Mouse (Mus musculus) lung, embryonic 15.5 days (tissue): ENCODE results near the gene Cep152. TPM values are rescaled to one million over a fixed set of nuclear protein-coding genes. Genes with fewer than 3 reads are reported as not detected.

Experiments
- ATAC-seq: fragments of 200-750 bp; cut with Nextera tagmentation; 2 replicates; pipeline ENCODE4 v1.8.0; 2017; ENCODE audit warnings: moderate number of reproducible peaks, borderline replicate concordance; ENCODE audit not compliant: low FRiP score, low TSS enrichment; ENCODE audit errors: extremely low read depth
- H3K27ac ChIP-seq: fragments of 300-500 bp; sonication (generic); 2 replicates; pipeline ENCODE4 v1.5.1; 2015; ENCODE audit warnings: moderate library complexity, mild to moderate bottlenecking, inconsistent platforms
- H3K27me3 ChIP-seq: fragments of 300-500 bp; sonication (generic); 2 replicates; pipeline ENCODE4 v1.6.1; 2015; ENCODE audit warnings: inconsistent platforms
- H3K36me3 ChIP-seq: fragments of 300-500 bp; sonication (generic); 2 replicates; pipeline ENCODE4 v1.6.1; 2015; ENCODE audit warnings: inconsistent platforms
- H3K4me1 ChIP-seq: fragments of 300-500 bp; sonication (generic); 2 replicates; pipeline ENCODE4 v1.6.1; 2015; ENCODE audit warnings: inconsistent platforms
- H3K4me2 ChIP-seq: fragments of 300-500 bp; sonication (generic); 2 replicates; pipeline ENCODE4 v1.6.1; 2015; ENCODE audit warnings: inconsistent platforms, mild to moderate bottlenecking, moderate library complexity
- H3K4me3 ChIP-seq: fragments of 300-500 bp; sonication (generic); 2 replicates; pipeline ENCODE4 v1.5.1; 2015; ENCODE audit warnings: mild to moderate bottlenecking, inconsistent platforms
- H3K9ac ChIP-seq: fragments of 300-500 bp; sonication (generic); 2 replicates; pipeline ENCODE4 v1.6.1; 2015; ENCODE audit warnings: inconsistent platforms
- H3K9me3 ChIP-seq: fragments of 300-500 bp; sonication (generic); 2 replicates; pipeline ENCODE4 v1.6.1; 2016; ENCODE audit warnings: inconsistent platforms
- WGBS: fragments of 180-500 bp; shearing (Covaris S2); methylation state at CpG from one replicate; pipeline ENCODE4 v1.1.7; 2015; 5-methylcytosine and 5-hydroxymethylcytosine counted together
- polyA plus RNA-seq: library from polyadenylated mRNA; unstranded; fragments of >200 nt; fragmentation: Nextera tagmentation; extraction: Ambion mirVana; gene quantifications from 2 replicates; pipeline ENCODE4 v1.2.1, GENCODE M21; 2015

Gene Cep152
- polyA plus RNA-seq, 1 experiment from 2014 or later = 8.1 TPM

- no peaks in the 10 kb centered on the region for H3K36me3 ChIP-seq
- H3K9me3 ChIP-seq = no peaks in the 10 kb centered on the region
- H3K27ac ChIP-seq = no peak overlapping the region
- WGBS = 13% methylated on average over 10 of the region's 10 CpGs
- ATAC-seq = peak; percentile 74; the same call in 1 of the 2 replicates
- H3K4me1 ChIP-seq = peaks cover 9% of the 10 kb centered on the region; the same call in 1 of the 2 replicates
- H3K4me3 ChIP-seq = peak overlapping the region; percentile 33
- H3K9ac ChIP-seq = 0 out of 2 replicates have a peak overlapping the region, but pooled peaks have one; percentile 25
- peak overlapping the region; percentile 64 for H3K4me2 ChIP-seq
- H3K27me3 ChIP-seq = no peaks in the 10 kb centered on the region
Measured at GRCm38 (mm10) chr2:125659823-125660536, 35.1 kb upstream of the Cep152 start.

- no peaks in the 10 kb centered on the region for H3K9me3 ChIP-seq
- H3K4me2 ChIP-seq = no peak overlapping the region
- H3K27ac ChIP-seq = no peak overlapping the region
- 0 out of 2 replicates have a peak, but pooled peaks cover 3% of the 10 kb centered on the region for H3K4me1 ChIP-seq
- WGBS = 90% methylated on average over 9 of the region's 9 CpGs
- no peaks in the 10 kb centered on the region for H3K36me3 ChIP-seq
- H3K27me3 ChIP-seq = no peaks in the 10 kb centered on the region
- no peak overlapping the region for H3K9ac ChIP-seq
- no peak for ATAC-seq
- H3K4me3 ChIP-seq = no peak overlapping the region
Measured at GRCm38 (mm10) chr2:125655391-125655790, 30.5 kb upstream of the Cep152 start.

- H3K27ac ChIP-seq = no peak overlapping the region
- no peaks in the 10 kb centered on the region for H3K27me3 ChIP-seq
- H3K4me2 ChIP-seq = no peak overlapping the region
- H3K9me3 ChIP-seq = no peaks in the 10 kb centered on the region
- H3K9ac ChIP-seq = no peak overlapping the region
- ATAC-seq = no peak
- no peaks in the 10 kb centered on the region for H3K36me3 ChIP-seq
- H3K4me1 ChIP-seq = no peaks in the 10 kb centered on the region
- 92% methylated on average over 2 of the region's 2 CpGs for WGBS
- no peak overlapping the region for H3K4me3 ChIP-seq
Measured at GRCm38 (mm10) chr2:125653286-125653685, 28.4 kb upstream of the Cep152 start.

- 72% methylated on average over 8 of the region's 8 CpGs for WGBS
- Histone ChIP-seq H3K27me3 (no peaks in the 10 kb centered on the region), H3K9ac (no peak overlapping the region), H3K4me2 (no peak overlapping the region), H3K27ac (no peak overlapping the region), H3K4me3 (no peak overlapping the region), H3K9me3 (no peaks in the 10 kb centered on the region), H3K36me3 (no peaks in the 10 kb centered on the region), H3K4me1 (no peaks in the 10 kb centered on the region)
- ATAC-seq = no peak
Measured at GRCm38 (mm10) chr2:125651563-125651962, 26.6 kb upstream of the Cep152 start.

GRCm38 (mm10) chr2:125650742-125651352 lies 25.9 kb upstream of the Cep152 start:
- H3K27me3 ChIP-seq = no peaks in the 10 kb centered on the region
- H3K4me2 ChIP-seq = no peak overlapping the region
- H3K9me3 ChIP-seq = no peaks in the 10 kb centered on the region
- 71% methylated on average over 14 of the region's 14 CpGs for WGBS
- H3K4me3 ChIP-seq = no peak overlapping the region
- no peaks in the 10 kb centered on the region for H3K36me3 ChIP-seq
- H3K27ac ChIP-seq = no peak overlapping the region
- no peaks in the 10 kb centered on the region for H3K4me1 ChIP-seq
- H3K9ac ChIP-seq = no peak overlapping the region
- ATAC-seq = 0 out of 2 replicates have a peak, but pooled peaks have one; percentile 55

GRCm38 (mm10) chr2:125650038-125650437 lies 25.1 kb upstream of the Cep152 start:
- H3K27ac ChIP-seq = no peak overlapping the region
- WGBS = 85% methylated on average over 5 of the region's 5 CpGs
- no peak for ATAC-seq
- H3K9ac ChIP-seq = no peak overlapping the region
- H3K9me3 ChIP-seq = no peaks in the 10 kb centered on the region
- no peaks in the 10 kb centered on the region for H3K27me3 ChIP-seq
- no peak overlapping the region for H3K4me3 ChIP-seq
- no peaks in the 10 kb centered on the region for H3K36me3 ChIP-seq
- H3K4me1 ChIP-seq = no peaks in the 10 kb centered on the region
- H3K4me2 ChIP-seq = no peak overlapping the region

GRCm38 (mm10) chr2:125644912-125645311 lies 20.0 kb upstream of the Cep152 start:
- ATAC-seq = no peak
- no peak overlapping the region for H3K9ac ChIP-seq
- WGBS = 83% methylated on average over 6 of the region's 6 CpGs

GRCm38 (mm10) chr2:125637331-125637730 lies 12.4 kb upstream of the Cep152 start:
- H3K9ac ChIP-seq = no peak overlapping the region
- H3K4me1 ChIP-seq = no peaks in the 10 kb centered on the region
- H3K27ac ChIP-seq = no peak overlapping the region
- WGBS = 56% methylated on average over 7 of the region's 7 CpGs
- no peaks in the 10 kb centered on the region for H3K36me3 ChIP-seq
- no peaks in the 10 kb centered on the region for H3K27me3 ChIP-seq
- H3K4me3 ChIP-seq = no peak overlapping the region
- no peaks in the 10 kb centered on the region for H3K9me3 ChIP-seq
- ATAC-seq = no peak
- no peak overlapping the region for H3K4me2 ChIP-seq

More at GRCm38 (mm10) chr2:125644912-125645311, 20.0 kb upstream of the Cep152 start:
- H3K4me2 ChIP-seq = no peak overlapping the region
- H3K4me3 ChIP-seq = no peak overlapping the region
- no peaks in the 10 kb centered on the region for H3K36me3 ChIP-seq
- H3K27ac ChIP-seq = no peak overlapping the region
- no peaks in the 10 kb centered on the region for H3K4me1 ChIP-seq
- no peaks in the 10 kb centered on the region for H3K9me3 ChIP-seq
- no peaks in the 10 kb centered on the region for H3K27me3 ChIP-seq

GRCm38 (mm10) chr2:125630010-125630409 lies 5.1 kb upstream of the Cep152 start:
- peaks cover 7% of the 10 kb centered on the region for H3K4me1 ChIP-seq
- no peaks in the 10 kb centered on the region for H3K36me3 ChIP-seq
- no peak for ATAC-seq
- H3K4me3 ChIP-seq = no peak overlapping the region
- no peaks in the 10 kb centered on the region for H3K27me3 ChIP-seq
- no peak overlapping the region for H3K4me2 ChIP-seq
- WGBS = 90% methylated on average over 2 of the region's 2 CpGs
- no peaks in the 10 kb centered on the region for H3K9me3 ChIP-seq
- no peak overlapping the region for H3K27ac ChIP-seq
- no peak overlapping the region for H3K9ac ChIP-seq

- no peak overlapping the region for H3K4me2 ChIP-seq
- no peak overlapping the region for H3K9ac ChIP-seq
- 41% methylated on average over 6 of the region's 6 CpGs for WGBS
- no peaks in the 10 kb centered on the region for H3K9me3 ChIP-seq
- H3K4me3 ChIP-seq = no peak overlapping the region
- no peak overlapping the region for H3K27ac ChIP-seq
- no peak for ATAC-seq
- peaks cover 14% of the 10 kb centered on the region for H3K4me1 ChIP-seq
- no peaks in the 10 kb centered on the region for H3K27me3 ChIP-seq
- H3K36me3 ChIP-seq = no peaks in the 10 kb centered on the region
Measured at GRCm38 (mm10) chr2:125628487-125628886, 3.6 kb upstream of the Cep152 start.

- H3K9ac ChIP-seq = no peak overlapping the region
- H3K27me3 ChIP-seq = no peaks in the 10 kb centered on the region
- ATAC-seq = no peak
- no peak overlapping the region for H3K4me2 ChIP-seq
- no peaks in the 10 kb centered on the region for H3K36me3 ChIP-seq
- 81% methylated on average over 4 of the region's 4 CpGs for WGBS
- peaks cover 20% of the 10 kb centered on the region for H3K4me1 ChIP-seq
- H3K27ac ChIP-seq = no peak overlapping the region
- no peaks in the 10 kb centered on the region for H3K9me3 ChIP-seq
- H3K4me3 ChIP-seq = no peak overlapping the region
Measured at GRCm38 (mm10) chr2:125626536-125626935, 1.6 kb upstream of the Cep152 start.

- Histone ChIP-seq H3K27ac (no peak overlapping the region), H3K36me3 (peaks cover 12% of the 10 kb centered on the region), H3K9me3 (no peaks in the 10 kb centered on the region), H3K4me2 (peak overlapping the region; percentile 59), H3K27me3 (no peaks in the 10 kb centered on the region), H3K9ac (peak overlapping the region; percentile 77), H3K4me1 (peaks cover 20% of the 10 kb centered on the region), H3K4me3 (peak overlapping the region; percentile 80)
- ATAC-seq = no peak
- 8% methylated on average over 9 of the region's 9 CpGs for WGBS
Measured at GRCm38 (mm10) chr2:125624127-125624685, 707 bp downstream of the Cep152 start.
